Mouse (Mus musculus): ENCODE results near the gene Rac2. TPM values are rescaled to one million over a fixed set of nuclear protein-coding genes. Genes with fewer than 3 reads are reported as not detected.

The Rac2 gene
- polyA plus RNA-seq, 1 experiment, result 3.6 TPM

Other genes with a start within 250 kb of the Rac2 start
- 3.1 and 4.1 TPM in 2 replicates for gene Csf2rb, start 247.0 kb downstream of the Rac2 start, polyA plus RNA-seq (2012; ENCODE audit: insufficient read depth, insufficient read length, missing spikeins)
- gene Tex33, start 176.9 kb downstream of the Rac2 start, polyA plus RNA-seq (2012; ENCODE audit: insufficient read depth, insufficient read length, missing spikeins), result not detected in 2 replicates
- 37.0 and 39.4 TPM in 2 replicates for gene Tst, start 166.9 kb downstream of the Rac2 start, polyA plus RNA-seq (2012; ENCODE audit: insufficient read depth, insufficient read length, missing spikeins)
- gene Mpst, start 166.4 kb downstream of the Rac2 start, polyA plus RNA-seq (2012; ENCODE audit: insufficient read depth, insufficient read length, missing spikeins), result 22.1 and 26.4 TPM in 2 replicates
- 37.9 and 42.7 TPM in 2 replicates for gene Kctd17, start 144.2 kb downstream of the Rac2 start, polyA plus RNA-seq (2012; ENCODE audit: insufficient read depth, insufficient read length, missing spikeins)
- gene Tmprss6, start 104.1 kb downstream of the Rac2 start, polyA plus RNA-seq (2012; ENCODE audit: insufficient read depth, insufficient read length, missing spikeins), result 0.71 and 2.0 TPM in 2 replicates
- gene Il2rb, start 77.5 kb downstream of the Rac2 start, polyA plus RNA-seq (2012; ENCODE audit: insufficient read depth, insufficient read length, missing spikeins), result 0.71 TPM in 1 of 2 replicates, not detected in the other
- 2.7 and 3.3 TPM in 2 replicates for gene C1qtnf6, start 41.4 kb downstream of the Rac2 start, polyA plus RNA-seq (2012; ENCODE audit: insufficient read depth, insufficient read length, missing spikeins)
- not detected in 2 replicates for gene Sstr3, start 28.1 kb downstream of the Rac2 start, polyA plus RNA-seq (2012; ENCODE audit: insufficient read depth, insufficient read length, missing spikeins)
- 4.9 and 6.8 TPM in 2 replicates for gene Cyth4, start 24.3 kb upstream of the Rac2 start, polyA plus RNA-seq (2012; ENCODE audit: insufficient read depth, insufficient read length, missing spikeins)
- not detected in 2 replicates for gene Elfn2, start 146.0 kb upstream of the Rac2 start, polyA plus RNA-seq (2012; ENCODE audit: insufficient read depth, insufficient read length, missing spikeins)
- 12.0 and 20.7 TPM in 2 replicates for gene Mfng, start 200.7 kb upstream of the Rac2 start, polyA plus RNA-seq (2012; ENCODE audit: insufficient read depth, insufficient read length, missing spikeins)
- gene Card10, start 230.3 kb upstream of the Rac2 start, polyA plus RNA-seq (2012; ENCODE audit: insufficient read depth, insufficient read length, missing spikeins), result 3.9 and 4.8 TPM in 2 replicates

All from brown adipose tissue, adult 24 weeks (tissue).